Mouse (Mus musculus) cerebellum, adult 2 months (tissue): ENCODE measurements around the gene Fbxl18.

Experiments used
- CTCF ChIP-seq: fragments of 200-500 bp; IDR thresholded peaks from 2 replicates; pipeline ENCODE4 v1.5.1; 2011; ENCODE audit warnings: low read depth, mild to moderate bottlenecking, control low read depth, low read length, moderate library complexity, borderline replicate concordance; ENCODE audit not compliant: insufficient read depth
- POLR2A ChIP-seq: fragments of 200-500 bp; IDR thresholded peaks from 2 replicates; pipeline ENCODE4 v1.6.1; 2011; ENCODE audit warnings: low read length, control low read depth, borderline replicate concordance; ENCODE audit not compliant: insufficient read depth

- no peak for TF ChIP-seq POLR2A
- TF ChIP-seq CTCF = no peak
These were observed 6.2 kb upstream of the Fbxl18 start for GRCm38 (mm10) chr5:142901355-142901802.
